Comparison of ENCODE assay signal across 8 mouse cellular contexts in the genomic region with DNA sequence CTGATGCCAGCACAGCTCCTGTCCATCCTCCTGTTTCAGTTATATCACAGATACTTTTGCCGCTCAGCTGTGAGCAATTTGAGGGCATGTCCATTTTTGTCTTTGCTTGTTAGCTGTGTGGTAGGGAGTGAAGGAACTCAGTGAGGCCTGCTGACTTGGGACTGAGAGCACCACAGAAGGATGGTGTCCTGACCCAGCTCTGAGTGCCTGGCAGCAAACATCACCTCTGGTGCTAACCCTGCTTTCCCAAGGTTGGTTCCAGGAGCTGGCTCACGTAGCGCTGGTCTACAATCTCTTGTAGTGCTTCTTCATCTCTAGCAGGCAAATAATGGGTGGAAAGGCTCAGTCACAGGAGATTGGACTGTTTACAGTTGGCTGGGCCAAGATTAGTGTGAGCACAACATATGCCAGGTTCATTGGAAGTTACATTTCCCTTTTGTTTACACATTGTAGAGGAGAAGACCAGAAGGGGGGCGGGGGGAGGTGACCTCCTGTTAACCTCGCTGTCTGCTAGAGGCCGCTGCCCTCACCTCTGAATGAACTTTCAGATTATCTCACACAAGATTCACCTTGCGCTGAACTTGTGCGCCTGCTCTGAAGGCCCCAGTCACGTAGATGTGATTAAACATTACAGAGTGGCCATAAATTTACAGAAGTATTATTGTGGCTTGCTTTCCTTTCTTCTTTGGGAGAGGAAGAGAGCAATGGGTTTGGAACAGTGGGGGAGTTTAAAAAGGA. TPM values are rescaled to one million over a fixed set of nuclear protein-coding genes. Genes with fewer than 3 reads are reported as not detected.
DNase-seq lines count a peak whose midpoint lies in the region; ATAC-seq and TF ChIP-seq lines count a peak whose summit lies in the region.

No protein-coding gene starts in this region.

- H3K36me3 ChIP-seq in liver, embryonic 13.5 days: no peaks in the 10 kb centered on the region
- no peaks in the 10 kb centered on the region for H3K36me3 ChIP-seq in stomach, postnatal 0 days (ENCODE audit: control insufficient read depth, insufficient read depth, low read length)
- no peaks in the 10 kb centered on the region for H3K36me3 ChIP-seq in forebrain, embryonic 12.5 days (replicated peaks)

- peaks cover 16% of the 10 kb centered on the region for H3K4me1 ChIP-seq in brown adipose tissue, adult 24 weeks (ENCODE audit: control insufficient read depth, insufficient read depth, insufficient read length, low read length)
- H3K4me1 ChIP-seq in liver, embryonic 13.5 days (replicated peaks): peaks cover 14% of the 10 kb centered on the region
- H3K4me1 ChIP-seq in stomach, postnatal 0 days (replicated peaks; ENCODE audit: control insufficient read depth, insufficient read depth): peaks cover 5% of the 10 kb centered on the region
- no peaks in the 10 kb centered on the region for H3K4me1 ChIP-seq in forebrain, embryonic 12.5 days

- H3K9ac ChIP-seq in liver, embryonic 13.5 days: no peak overlapping the region
- no peak overlapping the region for H3K9ac ChIP-seq in stomach, postnatal 0 days (ENCODE audit: low read length)
- H3K9ac ChIP-seq in forebrain, embryonic 12.5 days: no peak overlapping the region

- DNase-seq in CD4-positive, CD25-positive, alpha-beta regulatory T cell, adult 2 months (ENCODE audit: low read depth, low spot score): peak; percentile 47
- DNase-seq in liver, embryonic 13.5 days: no peak
- DNase-seq in stomach, postnatal 0 days (ENCODE audit: low spot score): peak; percentile 80
- no peak for DNase-seq in cerebellum, postnatal 4 days (ENCODE audit: low spot score in 2 of 2)
- no peak for DNase-seq in layer of hippocampus, adult 9-10 months (ENCODE audit: low spot score)

- H3K27ac ChIP-seq in brown adipose tissue, adult 24 weeks (replicated peaks; ENCODE audit: low read depth, low read length): peak overlapping the region; percentile 71
- H3K27ac ChIP-seq in liver, embryonic 13.5 days: no peak overlapping the region
- 0 out of 2 replicates have a peak overlapping the region, but pooled peaks have one; percentile 41 for H3K27ac ChIP-seq in stomach, postnatal 0 days (replicated peaks)
- H3K27ac ChIP-seq in forebrain, embryonic 12.5 days: no peak overlapping the region

- no peaks in the 10 kb centered on the region for H3K27me3 ChIP-seq in liver, embryonic 13.5 days
- H3K27me3 ChIP-seq in stomach, postnatal 0 days (ENCODE audit: control insufficient read depth, insufficient read depth, low read length): no peaks in the 10 kb centered on the region
- H3K27me3 ChIP-seq in forebrain, embryonic 12.5 days: no peaks in the 10 kb centered on the region

- no peak overlapping the region for H3K4me2 ChIP-seq in liver, embryonic 13.5 days
- 0 out of 2 replicates have a peak overlapping the region, but pooled peaks have one; percentile 1 for H3K4me2 ChIP-seq in stomach, postnatal 0 days (replicated peaks; ENCODE audit: low read depth)
- H3K4me2 ChIP-seq in forebrain, embryonic 12.5 days: no peak overlapping the region

- TF ChIP-seq EP300 in stomach, postnatal 0 days (optimal IDR thresholded peaks at IDR 0.05): no peak

- 37% methylated on average over 9 of the region's 9 CpGs for WGBS in liver, embryonic 13.5 days (ENCODE audit: insufficient replicate concordance)
- 15% methylated on average over 9 of the region's 9 CpGs for WGBS in stomach, postnatal 0 days
- WGBS in forebrain, embryonic 12.5 days: 76% methylated on average over 9 of the region's 9 CpGs

- peak; percentile 80 to 86 for ATAC-seq in hematopoietic stem cell, adult 5-6 weeks (replicated peaks in 1 of 2; ENCODE audit: insufficient read depth in 1 of 2, low FRiP score in 2 of 2, low TSS enrichment in 1 of 2, low read depth in 1 of 2, poor library complexity in 2 of 2, severe bottlenecking in 2 of 2)
- peak; percentile 62 for ATAC-seq in liver, embryonic 13.5 days (ENCODE audit: low read depth)
- peak; percentile 96 for ATAC-seq in stomach, postnatal 0 days (ENCODE audit: low FRiP score, low TSS enrichment)
- no peak for ATAC-seq in forebrain, embryonic 12.5 days (ENCODE audit: low FRiP score)

- TF ChIP-seq CTCF in stomach, postnatal 0 days (IDR thresholded peaks at IDR 0.05; ENCODE audit: low read depth): no peak

- no peaks in the 10 kb centered on the region for H3K9me3 ChIP-seq in liver, embryonic 13.5 days (replicated peaks)
- H3K9me3 ChIP-seq in stomach, postnatal 0 days (ENCODE audit: control insufficient read depth, low read length): no peaks in the 10 kb centered on the region
- H3K9me3 ChIP-seq in forebrain, embryonic 12.5 days: no peaks in the 10 kb centered on the region

- H3K4me3 ChIP-seq in brown adipose tissue, adult 24 weeks (ENCODE audit: insufficient read depth, low read depth, low read length): no peak overlapping the region
- no peak overlapping the region for H3K4me3 ChIP-seq in liver, embryonic 13.5 days (replicated peaks)
- H3K4me3 ChIP-seq in stomach, postnatal 0 days (ENCODE audit: low read depth, low read length): no peak overlapping the region
- H3K4me3 ChIP-seq in forebrain, embryonic 12.5 days (replicated peaks): no peak overlapping the region

RNA-seq across cellular contexts. Expression of gene Cyp26b1, which starts 46.8 kb away (rescaled TPM):
- 0.67 and 1.1 TPM in 2 replicates for polyA plus RNA-seq in brown adipose tissue, adult 24 weeks (2012; ENCODE audit: insufficient read depth, insufficient read length, missing spikeins)
- total RNA-seq in hematopoietic stem cell, adult 5-6 weeks (2017): 0.55 and 1.2 TPM in 2 replicates
- 0.03 and 0.12 TPM in 2 replicates for polyA plus RNA-seq in liver, embryonic 13.5 days (2015; fragmentation: Nextera tagmentation; extraction: Ambion mirVana)
- polyA plus RNA-seq in stomach, postnatal 0 days (2015; fragmentation: Nextera tagmentation; extraction: Ambion mirVana): 5.8 and 6.4 TPM in 2 replicates
- 1.4 and 1.9 TPM in 2 replicates for polyA plus RNA-seq in forebrain, embryonic 12.5 days (2016; fragmentation: Nextera tagmentation; extraction: Ambion mirVana)

Comparison
In these comparisons a context has a peak if more than half of its experiments do, and no peak if none do; other contexts are left out.
1. DNase-seq: peak in CD4-positive, CD25-positive, alpha-beta regulatory T cell, adult 2 months (single experiment) and stomach, postnatal 0 days (single experiment); none in liver, embryonic 13.5 days (single experiment), cerebellum, postnatal 4 days (0 of 2) and layer of hippocampus, adult 9-10 months (single experiment).
2. H3K27ac ChIP-seq: peak in brown adipose tissue, adult 24 weeks (single experiment) and stomach, postnatal 0 days (single experiment); none in liver, embryonic 13.5 days (single experiment) and forebrain, embryonic 12.5 days (single experiment).